Mouse (Mus musculus) stomach, postnatal 0 days (tissue): ENCODE results near the gene Wdr35.
"Not testable (repeated sequence)": the region's sequence is repeated elsewhere in the genome, so short reads cannot be mapped to it uniquely, and the experiment has no call there.

Experiments
- CTCF ChIP-seq: IDR thresholded peaks from 2 replicates; pipeline ENCODE4 v1.5.1; 2016; ENCODE audit warnings: antibody characterized with exemption, low read depth, mild to moderate bottlenecking, moderate library complexity
- EP300 ChIP-seq: optimal IDR thresholded peaks from 2 replicates; pipeline ENCODE3; 2016; ENCODE audit warnings: antibody characterized with exemption

DNA sequence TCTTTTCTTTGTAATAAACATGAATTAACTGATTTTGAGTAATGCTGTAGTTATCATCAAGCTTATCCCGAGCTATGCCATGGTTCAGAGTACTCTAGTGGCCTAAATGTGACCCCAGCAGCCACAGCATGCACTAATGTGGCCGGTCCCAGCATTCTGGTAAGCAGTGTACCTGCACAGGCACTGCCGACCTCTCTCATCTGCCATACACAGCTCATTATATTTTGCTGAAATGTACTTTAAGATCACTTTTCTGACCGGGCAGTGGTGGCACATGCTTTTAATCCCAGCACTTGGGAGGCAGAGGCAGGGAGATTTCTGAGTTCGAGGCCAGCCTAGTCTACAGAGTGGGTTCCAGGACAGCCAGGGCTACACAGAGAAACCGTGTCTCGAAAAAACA is 55.1 kb downstream of the Wdr35 start:
- TF ChIP-seq EP300, CTCF: not testable (repeated sequence)
